Mouse (Mus musculus): ENCODE measurements at regions not wholly inside any gene's neighbourhood (a gene's known extent, or its start where the extent isn't known, plus 50 kb on each side); places are given as distances from the start of the nearest gene placed in this dataset.

GRCm38 (mm10) chr12:13094111-13094851, 152.6 kb upstream of the Mycn start:
- DNase-seq = no peak

DNA sequence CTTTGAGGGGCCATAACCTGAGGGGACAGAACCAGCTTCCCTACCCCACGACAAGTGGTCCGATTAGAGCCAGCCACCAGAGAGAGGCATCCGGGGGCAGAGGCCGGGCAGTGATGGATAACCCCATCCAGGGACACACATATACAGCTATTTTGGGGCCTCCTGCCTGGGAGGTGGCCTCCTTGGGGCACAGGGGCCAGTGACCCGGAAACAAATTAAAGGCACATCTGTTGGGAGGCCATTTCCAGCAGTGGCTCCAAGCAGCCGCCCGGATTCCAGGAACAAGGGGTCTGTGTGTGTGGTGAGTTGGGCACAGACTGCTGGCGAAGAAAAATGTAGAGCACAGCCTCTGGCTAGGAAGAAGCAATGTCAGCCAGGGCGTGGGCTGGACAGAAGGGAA, 144.2 kb upstream of the Mycn start:
- no peak for DNase-seq

DNA sequence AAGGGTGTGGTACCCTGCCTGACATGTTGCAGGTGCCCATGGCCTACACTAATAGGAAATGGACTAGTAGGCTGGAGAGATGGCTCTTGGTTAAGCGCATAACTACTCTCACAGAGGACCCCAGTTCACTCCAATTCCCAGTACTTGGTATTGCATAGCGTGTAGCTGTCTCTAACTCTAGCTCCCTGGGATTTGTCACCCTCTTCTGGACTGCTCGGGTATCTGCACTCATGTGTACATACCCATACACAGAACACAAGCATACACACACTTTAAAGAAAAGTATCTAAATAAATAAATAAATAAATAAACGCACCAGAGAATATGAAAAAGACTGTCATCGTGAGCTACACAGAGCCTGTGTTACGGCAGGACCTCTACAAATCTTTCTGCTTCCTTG, 143.8 kb upstream of the Mycn start:
- no peak for DNase-seq

GRCm38 (mm10) chr12:13083337-13084054, 141.8 kb upstream of the Mycn start:
- no peak for DNase-seq

DNA sequence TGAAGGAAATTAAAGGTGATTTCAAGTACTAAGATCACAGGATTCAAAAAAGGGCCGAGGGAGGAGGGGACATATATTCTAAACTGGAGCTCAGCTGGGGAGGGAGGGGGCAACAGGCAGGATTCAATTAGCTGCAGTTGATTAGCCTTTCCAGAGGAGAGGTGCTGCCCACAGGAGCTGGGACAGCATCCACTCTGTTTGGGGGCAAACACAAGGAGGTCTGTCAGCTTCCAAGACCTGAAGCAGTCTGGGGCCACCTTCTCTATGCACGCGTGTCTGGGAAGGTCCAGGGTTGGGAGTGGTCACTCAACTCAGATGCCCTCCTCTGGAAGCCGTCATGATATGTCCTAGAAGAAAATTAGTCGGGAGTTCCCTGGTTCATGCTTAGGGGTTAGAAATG, 139.1 kb upstream of the Mycn start:
- DNase-seq = no peak

DNA sequence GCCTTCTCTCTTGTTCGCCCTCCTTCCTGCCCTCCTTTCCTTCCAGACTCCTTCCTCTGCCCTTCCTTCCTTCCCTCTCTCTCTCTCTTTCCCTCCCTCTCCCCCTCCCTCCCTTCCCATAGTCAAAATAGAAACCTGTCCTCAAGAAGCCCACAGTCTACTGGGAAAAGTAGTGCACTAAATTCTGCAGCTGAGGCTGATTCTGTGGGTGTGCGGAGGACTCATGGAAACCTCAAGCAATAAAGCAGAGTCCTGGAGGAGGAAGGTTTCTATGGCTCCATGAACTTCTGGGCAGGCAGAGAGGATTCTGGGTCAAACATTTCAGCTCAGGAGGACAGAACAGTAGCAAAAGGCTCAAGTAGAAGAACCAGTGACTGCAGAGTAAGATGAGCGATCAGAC, 138.1 kb upstream of the Mycn start:
- no peak for DNase-seq

DNA sequence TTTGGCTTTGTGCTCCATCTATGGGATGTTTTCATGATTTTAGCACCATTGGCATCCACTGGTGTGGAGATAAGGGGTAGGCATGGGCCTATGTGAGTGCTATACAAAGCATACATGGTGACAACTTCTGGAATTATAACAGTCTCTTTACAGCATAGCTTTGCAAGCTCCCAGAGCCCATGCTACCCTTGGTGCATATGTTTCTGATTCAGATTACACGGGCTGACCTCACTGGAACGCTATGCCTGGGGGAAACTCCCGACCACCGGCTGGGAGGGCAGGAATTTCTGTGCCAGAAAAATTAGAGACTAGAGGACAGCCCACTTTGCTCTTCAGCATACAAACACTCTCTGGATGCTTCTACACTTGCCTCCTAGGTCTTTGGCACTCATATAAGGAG, 136.0 kb upstream of the Mycn start:
- DNase-seq = no peak

DNA sequence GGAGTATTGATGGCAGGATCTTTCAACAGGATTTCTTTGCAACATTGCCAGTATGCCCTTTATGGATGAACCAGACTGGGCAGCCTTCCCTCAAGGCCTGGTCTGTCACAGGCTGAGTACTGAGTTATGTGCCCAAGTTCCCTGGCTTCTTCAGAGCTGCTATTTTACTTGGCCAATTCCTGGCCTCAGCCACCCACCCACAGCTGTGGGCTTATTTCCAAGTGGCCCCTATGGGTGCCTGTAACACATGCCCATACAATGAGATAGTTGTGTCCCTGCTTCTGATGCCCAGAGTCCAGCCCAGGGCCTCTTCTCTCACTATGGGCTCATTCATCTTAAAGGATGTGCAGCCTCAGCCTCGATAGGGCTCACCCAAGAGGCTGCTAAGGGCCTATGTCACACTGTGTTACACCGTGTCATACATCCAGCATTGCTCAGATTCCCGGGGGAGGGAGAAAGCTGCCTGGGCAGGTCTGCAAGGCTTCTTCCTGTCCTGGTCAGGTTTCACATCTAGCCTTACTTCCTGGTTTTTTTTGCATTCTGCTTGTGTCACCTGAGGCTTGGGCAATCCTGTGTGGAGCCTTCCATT, 135.1 kb upstream of the Mycn start:
- no peak for DNase-seq

DNA sequence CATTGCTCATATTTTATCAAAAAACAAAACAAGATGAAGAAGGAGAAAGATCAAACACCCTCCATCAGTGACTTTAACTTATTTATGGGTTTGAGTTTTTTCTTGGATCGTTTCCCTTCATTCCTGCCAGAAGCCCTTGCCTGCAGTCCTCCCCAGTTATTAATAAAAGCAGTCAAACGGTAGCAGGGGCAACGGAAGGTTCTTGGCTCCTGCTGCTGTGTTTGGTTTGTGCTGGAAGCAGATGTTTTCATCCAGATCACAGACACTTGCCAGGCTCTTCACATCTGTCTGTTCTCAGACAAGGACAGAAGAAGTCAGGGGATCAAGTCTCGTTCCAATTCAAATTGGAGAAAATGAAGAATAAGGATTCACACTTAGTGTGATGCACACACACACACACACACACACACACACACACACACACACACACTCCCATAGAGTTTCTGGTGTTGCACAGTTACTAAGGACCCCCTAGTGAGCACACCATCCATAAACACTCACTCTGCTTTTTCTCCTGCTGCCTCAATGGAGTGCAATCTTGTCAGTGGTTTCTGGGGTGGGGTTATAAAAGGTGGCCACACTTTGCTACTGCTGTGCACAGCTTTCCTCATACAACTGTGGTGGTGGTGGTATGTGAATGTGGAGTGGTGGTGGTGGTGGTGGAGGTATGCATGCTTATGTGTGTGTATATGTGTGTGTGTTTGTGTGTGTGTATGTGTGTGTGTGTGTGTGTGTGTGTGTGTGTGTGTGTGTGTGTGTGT, 131.6 kb upstream of the Mycn start:
- no peak for DNase-seq

- DNase-seq = no peak
Observed at GRCm38 (mm10) chr12:13067295-13067694, 125.6 kb upstream of the Mycn start.

DNA sequence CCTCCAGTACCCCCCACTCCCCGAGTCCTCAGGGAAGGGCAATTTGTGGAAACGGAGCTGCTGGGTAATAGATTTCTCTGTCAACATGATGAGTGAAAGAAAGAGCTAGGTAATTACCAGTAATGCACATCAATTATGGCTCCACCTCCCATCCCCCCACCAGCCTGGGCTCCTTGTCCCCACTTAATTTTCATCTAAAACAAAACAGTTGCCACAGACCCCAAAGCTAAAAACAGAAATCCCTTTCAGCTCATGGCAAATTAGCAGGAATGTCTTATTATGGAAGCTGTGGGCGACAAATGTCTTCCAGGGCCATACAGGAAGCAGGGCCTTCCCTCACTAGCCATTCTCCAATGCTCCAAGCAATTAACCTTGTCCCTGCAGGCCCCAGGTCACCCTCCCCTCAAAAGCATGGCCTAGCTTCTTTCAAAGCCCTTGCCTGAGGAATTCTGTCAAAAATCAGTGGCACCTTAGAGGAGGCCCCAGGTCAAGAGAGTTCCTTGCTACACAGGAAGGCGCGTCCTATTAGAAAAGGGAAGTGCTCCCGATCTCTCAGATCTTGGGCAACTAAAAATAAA, 125.0 kb upstream of the Mycn start:
- DNase-seq = no peak

GRCm38 (mm10) chr12:13059473-13059872, 117.8 kb upstream of the Mycn start:
- DNase-seq = no peak

DNA sequence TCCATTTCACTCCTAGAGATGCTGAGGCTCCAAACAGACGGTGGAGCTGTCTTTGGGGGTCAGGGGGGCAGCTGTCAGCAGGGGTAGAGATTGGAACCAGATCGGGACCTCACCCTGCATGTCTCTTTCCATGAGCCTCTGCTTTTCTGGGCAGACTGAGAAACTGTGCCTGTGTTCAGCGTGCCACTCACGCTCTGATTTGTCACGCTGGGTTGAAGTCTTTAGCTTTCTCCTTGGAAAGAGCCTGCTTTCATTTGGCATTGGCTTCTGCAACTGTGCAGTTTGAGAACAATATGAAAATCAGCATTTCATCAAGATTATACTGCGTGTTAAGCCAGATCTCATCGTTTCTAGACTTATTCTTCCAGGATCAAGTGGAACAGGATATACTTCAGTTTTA, 114.5 kb upstream of the Mycn start:
- no peak for DNase-seq

- DNase-seq = no peak
Observed at GRCm38 (mm10) chr12:13054611-13055010, 112.9 kb upstream of the Mycn start.

GRCm38 (mm10) chr12:13053746-13054145, 112.0 kb upstream of the Mycn start:
- DNase-seq = no peak

GRCm38 (mm10) chr12:13052845-13053623, 111.3 kb upstream of the Mycn start:
- no peak for DNase-seq

GRCm38 (mm10) chr12:13052164-13052563, 110.5 kb upstream of the Mycn start:
- no peak for DNase-seq

- no peak for DNase-seq
Observed at GRCm38 (mm10) chr12:13049659-13050058, 107.9 kb upstream of the Mycn start.

- no peak for DNase-seq
Observed at GRCm38 (mm10) chr12:13048168-13048727, 106.5 kb upstream of the Mycn start.

GRCm38 (mm10) chr12:13042934-13043333, 101.2 kb upstream of the Mycn start:
- DNase-seq = no peak

DNA sequence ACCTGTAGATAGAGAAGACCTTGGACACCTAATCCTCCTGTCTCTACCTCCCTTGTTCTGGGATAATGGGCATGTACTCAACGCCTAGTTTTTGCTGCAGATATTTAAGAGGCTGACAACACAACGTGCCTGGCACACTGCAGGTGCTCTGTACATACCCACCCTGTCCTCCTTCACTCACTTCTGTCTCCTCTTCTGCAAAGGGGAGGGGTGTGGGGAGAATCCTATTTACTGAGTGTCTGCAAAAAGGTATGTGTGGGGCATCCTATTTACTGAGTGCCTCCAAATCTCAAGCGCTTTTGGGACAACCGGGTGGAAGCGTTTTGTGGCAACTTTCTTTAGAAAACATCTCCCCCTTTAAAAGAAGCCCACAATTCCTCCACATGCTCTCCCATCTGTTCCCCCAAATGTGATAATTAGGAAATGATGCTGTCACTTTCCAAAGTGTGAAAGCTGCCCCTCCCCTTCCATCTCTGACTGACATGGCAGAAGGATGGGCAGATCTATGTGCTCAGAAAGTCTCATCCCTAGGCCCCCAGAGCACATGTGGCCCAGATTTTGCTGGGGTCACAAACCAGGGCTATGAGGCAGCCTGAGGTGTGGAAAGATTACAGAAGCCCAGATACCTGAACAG, 93.5 kb upstream of the Mycn start:
- no peak for DNase-seq
